Comparison of ENCODE assay signal across 18 mouse cellular contexts in genomic region chr5:48349309-48349708, GRCm38 (mm10). TPM values are rescaled to one million over a fixed set of nuclear protein-coding genes. Genes with fewer than 3 reads are reported as not detected.
DNase-seq lines count a peak whose midpoint lies in the region; ATAC-seq and TF ChIP-seq lines count a peak whose summit lies in the region.
"Had no signal": no experiment of that assay in that cellular context is flagged by ENCODE, and none has a peak within 500 bp of the region (broad histone marks: within the 10 kb centered on the region; RNA-seq: fewer than 3 reads in every experiment).

No protein-coding gene starts in this region.

- no peaks in the 10 kb centered on the region for H3K9me3 ChIP-seq in CH12.LX (replicated peaks; ENCODE audit: low read length)
- H3K9me3 ChIP-seq in limb, embryonic 10.5 days (replicated peaks): no peaks in the 10 kb centered on the region
- H3K9me3 ChIP-seq: embryonic facial prominence, embryonic 12.5 days; forebrain, embryonic 15.5 days; heart, embryonic 12.5 days; hindbrain, embryonic 15.5 days had no signal

- 0% methylated on average over 1 of the region's 1 CpGs for WGBS in thymus, adult 2 months
- 91% methylated on average over 1 of the region's 1 CpGs for WGBS in limb, embryonic 10.5 days

- peaks cover 2 to 15% of the 10 kb centered on the region in 2 experiments; a peak in 3 of 4 replicates for H3K4me1 ChIP-seq in CH12.LX (ENCODE audit: control insufficient read depth in 1 of 2, insufficient read depth in 2 of 2)
- H3K4me1 ChIP-seq in thymus, adult 2 months (replicated peaks; ENCODE audit: control insufficient read depth, insufficient read depth, low read length): no peaks in the 10 kb centered on the region
- no peaks in the 10 kb centered on the region for H3K4me1 ChIP-seq in limb, embryonic 10.5 days
- H3K4me1 ChIP-seq: embryonic facial prominence, embryonic 12.5 days; forebrain, embryonic 15.5 days; heart, embryonic 12.5 days; hindbrain, embryonic 15.5 days had no signal

- no peak overlapping the region for H3K9ac ChIP-seq in CH12.LX (ENCODE audit: insufficient read depth, low read depth)
- H3K9ac ChIP-seq: embryonic facial prominence, embryonic 12.5 days; forebrain, embryonic 15.5 days; heart, embryonic 12.5 days; hindbrain, embryonic 15.5 days had no signal

- H3K79me2 ChIP-seq in CH12.LX (replicated peaks; ENCODE audit: control insufficient read depth, extremely low read depth, insufficient read depth, poor library complexity, severe bottlenecking): no peaks in the 10 kb centered on the region

- in situ Hi-C loops in CH12.LX (cut with MboI; ENCODE audit: low pct_ligation_motif_present, low pct_unique_long_range_greater_than_20kb, low sequenced_read_pairs): no loop called here

- no peaks in the 10 kb centered on the region for H3K27me3 ChIP-seq in CH12.LX (replicated peaks)
- no peaks in the 10 kb centered on the region for H3K27me3 ChIP-seq in thymus, adult 2 months (ENCODE audit: control insufficient read depth, insufficient read depth, low read length)
- no peaks in the 10 kb centered on the region for H3K27me3 ChIP-seq in limb, embryonic 10.5 days (ENCODE audit: low read depth, poor library complexity, severe bottlenecking)
- H3K27me3 ChIP-seq: embryonic facial prominence, embryonic 12.5 days; forebrain, embryonic 15.5 days; hindbrain, embryonic 15.5 days had no signal

- no peak for TF ChIP-seq POLR2A in CH12.LX (IDR thresholded peaks at IDR 0.05; ENCODE audit: low read depth, low read length)
- no peak for TF ChIP-seq POLR2A in thymus, adult 2 months (IDR thresholded peaks at IDR 0.05; ENCODE audit: control insufficient read depth, extremely low read depth, insufficient read depth, low read length, poor library complexity)

- dilution Hi-C loops in CH12.LX (cut with MboI; ENCODE audit: extremely low pct_ligation_motif_present, extremely low pct_unique_long_range_greater_than_20kb, low sequenced_read_pairs): no loop called here

- DNase-seq in A20 (ENCODE audit: low read depth, low spot score) (peak; percentile 56), CH12.LX (ENCODE audit: extremely low read depth) (peak; percentile 57)
- DNase-seq in thymus, adult 2 months: no peak
- DNase-seq in layer of hippocampus, adult 9-11 months: no peak
- no peak for DNase-seq in limb, embryonic 10.5 days (ENCODE audit: low spot score)
- DNase-seq: adrenal gland, adult 2 months; adrenal gland, postnatal 25 days; cerebellum, adult 18-20 months; cerebellum, postnatal 10 days; gastrocnemius, postnatal 14 days had no signal

- no peak for TF ChIP-seq RAD21 in CH12.LX (IDR thresholded peaks at IDR 0.05; ENCODE audit: low read depth, low read length)

- ATAC-seq in common myeloid progenitor, adult 5-6 weeks (replicated peaks; ENCODE audit: low read depth, poor library complexity, severe bottlenecking): peak; percentile 71
- peak; percentile 63 for ATAC-seq in neutrophil, adult 5-6 weeks (ENCODE audit: extremely low read depth, insufficient number of reproducible peaks, low FRiP score, poor library complexity, severe bottlenecking)
- ATAC-seq: forebrain, embryonic 15.5 days; intestine, embryonic 16.5 days; Patski had no signal

- TF ChIP-seq CTCF in CH12.LX (conservative IDR thresholded peaks at IDR 0.05 in 1 of 2, IDR thresholded peaks at IDR 0.05 in 1 of 2; ENCODE audit: low read depth in 2 of 2, low read length in 2 of 2): no peak
- TF ChIP-seq CTCF in thymus, adult 2 months (IDR thresholded peaks at IDR 0.05; ENCODE audit: borderline replicate concordance, control insufficient read depth, extremely low read depth, insufficient read depth, low read length, poor library complexity): no peak

- no peaks in the 10 kb centered on the region for H3K36me3 ChIP-seq in CH12.LX (replicated peaks in 1 of 2; ENCODE audit: control insufficient read depth in 1 of 2, insufficient read depth in 1 of 2, low read length in 1 of 2)
- no peaks in the 10 kb centered on the region for H3K36me3 ChIP-seq in thymus, adult 2 months (ENCODE audit: control insufficient read depth, insufficient read depth, low read length)
- no peaks in the 10 kb centered on the region for H3K36me3 ChIP-seq in limb, embryonic 10.5 days
- H3K36me3 ChIP-seq: embryonic facial prominence, embryonic 12.5 days; forebrain, embryonic 15.5 days; heart, embryonic 12.5 days; hindbrain, embryonic 15.5 days had no signal

- no peak overlapping the region for H3K27ac ChIP-seq in CH12.LX (ENCODE audit: insufficient read depth, low read depth)
- no peak overlapping the region for H3K27ac ChIP-seq in thymus, adult 2 months (ENCODE audit: control insufficient read depth, insufficient read depth, low read length)
- H3K27ac ChIP-seq in limb, embryonic 10.5 days: no peak overlapping the region
- H3K27ac ChIP-seq: embryonic facial prominence, embryonic 12.5 days; forebrain, embryonic 15.5 days; hindbrain, embryonic 15.5 days had no signal

- H3K4me3 ChIP-seq in CH12.LX (replicated peaks in 1 of 3; ENCODE audit: low read depth in 2 of 3, low read length in 2 of 3, poor library complexity in 1 of 3): no peak overlapping the region
- H3K4me3 ChIP-seq in thymus, adult 2 months (ENCODE audit: control insufficient read depth, insufficient read depth, low read length): no peak overlapping the region
- no peak overlapping the region for H3K4me3 ChIP-seq in limb, embryonic 10.5 days
- H3K4me3 ChIP-seq: embryonic facial prominence, embryonic 12.5 days; forebrain, embryonic 15.5 days; heart, embryonic 12.5 days; hindbrain, embryonic 15.5 days had no signal

- H3K4me2 ChIP-seq in CH12.LX (ENCODE audit: insufficient read depth, low read depth, poor library complexity, severe bottlenecking): no peak overlapping the region; the same call in 1 of the 2 replicates
- H3K4me2 ChIP-seq: embryonic facial prominence, embryonic 12.5 days; forebrain, embryonic 15.5 days; heart, embryonic 12.5 days; hindbrain, embryonic 15.5 days had no signal

- peak; percentile 30; the same call in 1 of the 2 replicates for TF ChIP-seq EP300 in CH12.LX (IDR thresholded peaks at IDR 0.05; ENCODE audit: low read length)

TF ChIP-seq in CH12.LX, 34 proteins besides CTCF, POLR2A, EP300 and RAD21:
- TF ChIP-seq ZNF384 (IDR thresholded peaks at IDR 0.05; ENCODE audit: low read depth, low read length) (peak; percentile 80), HCFC1 (IDR thresholded peaks at IDR 0.05; ENCODE audit: low read depth, low read length) (peak; percentile 12; the same call in 1 of the 2 replicates), NELFE (IDR thresholded peaks at IDR 0.05; ENCODE audit: low read depth, low read length) (no peak), TBP (conservative IDR thresholded peaks at IDR 0.05; ENCODE audit: low read depth, low read length) (0 out of 2 replicates have a peak, but pooled peaks have one; percentile 40), MYC (IDR thresholded peaks at IDR 0.05; ENCODE audit: low read depth, low read length) (no peak), CHD1 (IDR thresholded peaks at IDR 0.05; ENCODE audit: low read depth, low read length) (no peak)

RNA-seq across cellular contexts. Expression of gene 5730480H06Rik, which starts 21.6 kb away (rescaled TPM):
- total RNA-seq in CH12.LX (2012; rRNA removed) (10.2 and 11.4 TPM in 2 replicates), CH12.LX (2014; rRNA removed) (26.1 and 28.3 TPM in 2 replicates)
- 26.3 and 29.2 TPM in 2 replicates for polyA plus RNA-seq in CH12.LX (2012; ENCODE audit: insufficient read length, low read depth)
- 18.1 and 21.6 TPM in 2 replicates for total RNA-seq in common myeloid progenitor, adult 5-6 weeks (2017)
- 13.5 and 13.9 TPM in 2 replicates for total RNA-seq in neutrophil, adult 5-6 weeks (2017)
- 5.6 and 6.6 TPM in 2 replicates for polyA plus RNA-seq in thymus, adult 2 months (2012; rRNA removed)
- polyA plus RNA-seq in limb, embryonic 10.5 days (2016; fragmentation: Nextera tagmentation; extraction: Ambion mirVana): 26.8 and 30.9 TPM in 2 replicates

Comparison
In these comparisons a context has a peak if more than half of its experiments do, and no peak if none do; other contexts are left out.
1. DNase-seq: peak in A20 (single experiment) and CH12.LX (single experiment); none in thymus, adult 2 months (single experiment), layer of hippocampus, adult 9-11 months (single experiment) and limb, embryonic 10.5 days (single experiment).